ENCODE assay signal across 8 mouse cellular contexts in genomic region chr10:37137531-37138310, GRCm38 (mm10). TPM values are rescaled to one million over a fixed set of nuclear protein-coding genes. Genes with fewer than 3 reads are reported as not detected.
DNase-seq lines count a peak whose midpoint lies in the region; ATAC-seq lines count a peak whose summit lies in the region.

No protein-coding gene starts in this region.

- H3K27me3 ChIP-seq in intestine, embryonic 15.5 days (replicated peaks) = no peaks in the 10 kb centered on the region
- H3K27me3 ChIP-seq in midbrain, embryonic 10.5 days (ENCODE audit: low read depth, poor library complexity, severe bottlenecking) = no peaks in the 10 kb centered on the region

- ATAC-seq in intestine, embryonic 15.5 days = 0 out of 2 replicates have a peak, but pooled peaks have one; percentile 1
- no peak for ATAC-seq in inflammation-experienced regulatory T-cells, adult 6 months

- peak overlapping the region; percentile 65 for H3K4me3 ChIP-seq in intestine, embryonic 15.5 days (replicated peaks)
- peak overlapping the region; percentile 93 for H3K4me3 ChIP-seq in midbrain, embryonic 10.5 days

- H3K27ac ChIP-seq in intestine, embryonic 15.5 days = peak overlapping the region; percentile 95
- peak overlapping the region; percentile 100 for H3K27ac ChIP-seq in midbrain, embryonic 10.5 days (replicated peaks)

- no peaks in the 10 kb centered on the region for H3K36me3 ChIP-seq in intestine, embryonic 15.5 days
- H3K36me3 ChIP-seq in midbrain, embryonic 10.5 days = peaks cover 40% of the 10 kb centered on the region

- H3K4me2 ChIP-seq in intestine, embryonic 15.5 days (replicated peaks) = peak overlapping the region; percentile 85

- H3K9me3 ChIP-seq in intestine, embryonic 15.5 days = no peaks in the 10 kb centered on the region
- no peaks in the 10 kb centered on the region for H3K9me3 ChIP-seq in midbrain, embryonic 10.5 days (replicated peaks)

- no peaks in the 10 kb centered on the region; the same call in 1 of the 2 replicates for H3K4me1 ChIP-seq in intestine, embryonic 15.5 days (replicated peaks)
- peaks cover 22% of the 10 kb centered on the region for H3K4me1 ChIP-seq in midbrain, embryonic 10.5 days

- peak overlapping the region; percentile 85 for H3K9ac ChIP-seq in intestine, embryonic 15.5 days

- under 1% methylated on average over 24 of the region's 24 CpGs for WGBS in intestine, embryonic 15.5 days
- WGBS in midbrain, embryonic 10.5 days = under 1% methylated on average over 24 of the region's 24 CpGs

- intact Hi-C loops in left cerebral cortex, postnatal 10 days (cut with DNase I) = loop anchor here (2.0 to 10.0 kb wide), 10 partner anchors 65 to 1897 kb away; no protein-coding TSS in a partner anchor

- peak; percentile 86 for DNase-seq in adipocyte (ENCODE audit: low spot score)
- DNase-seq in cerebellum, postnatal 36 days = peak; percentile 49 to 60
- DNase-seq in gastrocnemius, adult 8-10 months (ENCODE audit: low spot score in 2 of 2) = peak; percentile 11 to 36
- DNase-seq in left cerebral cortex, postnatal 10 days (ENCODE audit: extremely low spot score in 1 of 2, low spot score in 2 of 2) = peak; percentile 59 to 77
- peak; percentile 68 for DNase-seq in midbrain, embryonic 10.5 days (ENCODE audit: low spot score)
- peak; percentile 70 for DNase-seq in right cerebral cortex, postnatal 4 days

RNA-seq across cellular contexts. Expression of gene Marcks, which starts 1.0 kb away (rescaled TPM):
- 10 to 100 TPM; 10.4 to 17.4 (median 11.5) TPM for total RNA-seq in gastrocnemius, adult 8-10 months (2022)
- 75.1 and 91.5 TPM in 2 replicates for polyA plus RNA-seq in intestine, embryonic 15.5 days (2015; fragmentation: Nextera tagmentation; extraction: Ambion mirVana)
- total RNA-seq in left cerebral cortex, postnatal 10 days (2021) = 100 to 1,000 TPM; 342 to 346 TPM
- 169 and 200 TPM in 2 replicates for polyA plus RNA-seq in midbrain, embryonic 10.5 days (2016; fragmentation: Nextera tagmentation; extraction: Ambion mirVana)
- 1 to 10 TPM in 1 of 3 experiments, under 1 TPM in 2; 0.64 to 1.3 (median 0.71) TPM for polyA plus RNA-seq in inflammation-experienced regulatory T-cells, adult 6 months (2017; shearing (Covaris generic))

Comparison
In these comparisons a context has a peak if more than half of its experiments do, and no peak if none do; other contexts are left out.
1. DNase-seq: peak in every context shown above with its lines; median percentile 86 in adipocyte; 70 in right cerebral cortex, postnatal 4 days; 68 in left cerebral cortex, postnatal 10 days; 68 in midbrain, embryonic 10.5 days; 54 in cerebellum, postnatal 36 days; 24 in gastrocnemius, adult 8-10 months.
2. RNA of gene Marcks, which starts 1.0 kb away (polyA plus RNA-seq): 169 to 200 TPM in midbrain, embryonic 10.5 days and 75.1 to 91.5 TPM in intestine, embryonic 15.5 days; 0.64 to 1.3 TPM in inflammation-experienced regulatory T-cells, adult 6 months; every median in the first group is over 10 times any median in the second.